Mouse (Mus musculus): Measurements from ENCODE around the gene Gm49321.

The Gm49321 gene

GRCm38 (mm10) chr12:73937353-73937752 lies at the start of gene Gm49321:
Gm49321 (plus strand) TSS chr12:73937653.
- DNase-seq: no peak

GRCm38 (mm10) chr12:73888003-73888783 lies 49.3 kb upstream of the Gm49321 start:
- no peak for DNase-seq

GRCm38 (mm10) chr12:73889571-73889970 lies 47.9 kb upstream of the Gm49321 start:
- no peak for DNase-seq

GRCm38 (mm10) chr12:73890086-73890485 lies 47.4 kb upstream of the Gm49321 start:
- DNase-seq: no peak

- DNase-seq: no peak
These were observed 44.8 kb upstream of the Gm49321 start for GRCm38 (mm10) chr12:73892616-73893015.

GRCm38 (mm10) chr12:73894838-73895237 lies 42.6 kb upstream of the Gm49321 start:
- DNase-seq: no peak

- no peak for DNase-seq
These were observed 41.8 kb upstream of the Gm49321 start for GRCm38 (mm10) chr12:73895674-73896073.

- DNase-seq: no peak
These were observed 41.0 kb upstream of the Gm49321 start for GRCm38 (mm10) chr12:73896471-73896870.

- no peak for DNase-seq
These were observed 39.2 kb upstream of the Gm49321 start for GRCm38 (mm10) chr12:73898281-73898680.

- no peak for DNase-seq
These were observed 33.1 kb upstream of the Gm49321 start for GRCm38 (mm10) chr12:73904133-73904934.

- no peak for DNase-seq
These were observed 32.4 kb upstream of the Gm49321 start for GRCm38 (mm10) chr12:73905041-73905440.

- no peak for DNase-seq
These were observed 31.9 kb upstream of the Gm49321 start for GRCm38 (mm10) chr12:73905555-73905954.

- no peak for DNase-seq
These were observed 30.3 kb upstream of the Gm49321 start for GRCm38 (mm10) chr12:73907079-73907672.

- DNase-seq: peak; percentile 94 to 98
These were observed 29.7 kb upstream of the Gm49321 start for GRCm38 (mm10) chr12:73907673-73908150.

- peak; percentile 72 to 80 for DNase-seq
These were observed 29.0 kb upstream of the Gm49321 start for GRCm38 (mm10) chr12:73908274-73909012.

- no peak for DNase-seq
These were observed 28.4 kb upstream of the Gm49321 start for GRCm38 (mm10) chr12:73909013-73909575.

- no peak for DNase-seq
These were observed 19.0 kb upstream of the Gm49321 start for GRCm38 (mm10) chr12:73918479-73918878.

- no peak for DNase-seq
These were observed 7.2 kb upstream of the Gm49321 start for GRCm38 (mm10) chr12:73930266-73930665.

GRCm38 (mm10) chr12:73931274-73931673 lies 6.2 kb upstream of the Gm49321 start:
- DNase-seq: peak; percentile 56 to 57

- no peak for DNase-seq
These were observed 2.9 kb upstream of the Gm49321 start for GRCm38 (mm10) chr12:73934528-73934927.

GRCm38 (mm10) chr12:73939542-73939941 lies 2.1 kb downstream of the Gm49321 start:
- no peak for DNase-seq

- DNase-seq: no peak
These were observed 11.0 kb downstream of the Gm49321 start for GRCm38 (mm10) chr12:73948415-73948814.

Data from thymus, postnatal 36 days (tissue).